Mouse (Mus musculus) MEL (cell line): ENCODE results near the gene Majin. TPM values are rescaled to one million over a fixed set of nuclear protein-coding genes. Genes with fewer than 3 reads are reported as not detected.

Source experiments
- DNase-seq: peaks from one replicate; pipeline ENCODE4 v3.0.0; 2011; ENCODE audit warnings: low read depth, low spot score
- H3K27ac ChIP-seq: 2 replicates; pipeline ENCODE4 v1.5.1; 2012; ENCODE audit warnings: low read depth, mild to moderate bottlenecking, control low read depth, low read length, moderate library complexity; ENCODE audit not compliant: control insufficient read depth
- H3K27me3 ChIP-seq, 2 experiments: fragments of 150-350 bp in 1 of 2; sonication (generic) in 1 of 2; 2 replicates each; pipeline ENCODE4 v1.6.1; 2012; ENCODE audit warnings: low read length in 2 of 2, mild to moderate bottlenecking in 2 of 2, improper control_type of control experiment in 1 of 2, moderate library complexity in 1 of 2; ENCODE audit not compliant: insufficient read depth in 2 of 2, control insufficient read depth in 1 of 2
- H3K36me3 ChIP-seq, 2 experiments: 2 replicates each; pipeline ENCODE4 v1.6.1; 2012 to 2014; ENCODE audit warnings: low read length in 2 of 2, improper control_type of control experiment in 1 of 2, inconsistent platforms in 1 of 2, mild to moderate bottlenecking in 1 of 2; ENCODE audit not compliant: insufficient read depth in 2 of 2, control insufficient read depth in 1 of 2
- H3K4me1 ChIP-seq, 2 experiments: fragments of 150-350 bp in 1 of 2; sonication (generic) in 1 of 2; 2 replicates each; pipeline ENCODE4 v1.6.1; 2012; ENCODE audit warnings: low read length in 2 of 2, improper control_type of control experiment in 1 of 2, mild to moderate bottlenecking in 1 of 2; ENCODE audit not compliant: insufficient read depth in 2 of 2, control insufficient read depth in 1 of 2
- H3K4me3 ChIP-seq, 2 experiments: fragments of 150-350 bp in 1 of 2; sonication (generic) in 1 of 2; 2 replicates each; pipeline ENCODE4 v1.5.1; 2012; ENCODE audit warnings: low read depth in 2 of 2, low read length in 2 of 2, mild to moderate bottlenecking in 2 of 2, moderate library complexity in 2 of 2, control low read depth in 1 of 2, improper control_type of control experiment in 1 of 2; ENCODE audit not compliant: control insufficient read depth in 1 of 2, insufficient read depth in 1 of 2
- H3K79me2 ChIP-seq: 2 replicates; pipeline ENCODE4 v1.6.1; 2012; ENCODE audit warnings: mild to moderate bottlenecking, low read length, moderate library complexity; ENCODE audit not compliant: control insufficient read depth, poor library complexity, insufficient read depth
- H3K9ac ChIP-seq: 2 replicates; pipeline ENCODE4 v1.6.1; 2012; ENCODE audit warnings: low read depth, mild to moderate bottlenecking, control low read depth, low read length, moderate library complexity; ENCODE audit not compliant: control insufficient read depth, poor library complexity, severe bottlenecking
- H3K9me3 ChIP-seq: fragments of 150-350 bp; sonication (generic); replicated peaks from 2 replicates; pipeline ENCODE4 v1.6.1; 2012; ENCODE audit warnings: mild to moderate bottlenecking, low read length, improper control_type of control experiment, moderate library complexity; ENCODE audit not compliant: insufficient read depth
- BHLHE40 ChIP-seq: IDR thresholded peaks from 2 replicates; pipeline ENCODE4 v1.6.1; 2012; ENCODE audit warnings: low read depth, mild to moderate bottlenecking, inconsistent platforms, low read length, improper control_type of control experiment, borderline replicate concordance
- CHD1 ChIP-seq: IDR thresholded peaks from 2 replicates; pipeline ENCODE4 v1.6.1; 2012; ENCODE audit warnings: low read depth, mild to moderate bottlenecking, inconsistent platforms, low read length, improper control_type of control experiment
- CTCF ChIP-seq, 3 experiments: IDR thresholded peaks in 2 of 3; conservative IDR thresholded peaks in 1 of 3; 2 replicates each; pipeline ENCODE4 v1.5.1; 2011 to 2012; ENCODE audit warnings: low read length in 3 of 3, low read depth in 2 of 3, mild to moderate bottlenecking in 2 of 3, improper control_type of control experiment in 1 of 3, inconsistent platforms in 1 of 3, mixed read lengths in 1 of 3, moderate library complexity in 1 of 3; ENCODE audit not compliant: control insufficient read depth in 1 of 3, insufficient read depth in 1 of 3, poor library complexity in 1 of 3, severe bottlenecking in 1 of 3
- E2F4 ChIP-seq: IDR thresholded peaks from 2 replicates; pipeline ENCODE4 v1.6.1; 2011; ENCODE audit warnings: low read depth, low read length, improper control_type of control experiment, borderline replicate concordance
- EP300 ChIP-seq, 2 experiments: IDR thresholded peaks; 2 replicates each; pipeline ENCODE4 v1.6.1; 2011; ENCODE audit warnings: improper control_type of control experiment in 2 of 2, low read length in 2 of 2, low read depth in 1 of 2, mild to moderate bottlenecking in 1 of 2
- ETS1 ChIP-seq: IDR thresholded peaks from 2 replicates; pipeline ENCODE4 v1.6.1; 2012; ENCODE audit warnings: low read depth, mild to moderate bottlenecking, inconsistent platforms, low read length, improper control_type of control experiment, moderate library complexity
- GATA1 ChIP-seq: IDR thresholded peaks from 2 replicates; pipeline ENCODE4 v1.6.1; 2011; ENCODE audit warnings: low read depth, low read length, improper control_type of control experiment
- JUND ChIP-seq: IDR thresholded peaks from 2 replicates; pipeline ENCODE4 v1.6.1; 2011; ENCODE audit warnings: low read depth, mild to moderate bottlenecking, improper control_type of control experiment, low read length
- MAFK ChIP-seq: IDR thresholded peaks from 2 replicates; pipeline ENCODE4 v1.6.1; 2011; ENCODE audit warnings: low read depth, mild to moderate bottlenecking, low read length, improper control_type of control experiment, borderline replicate concordance
- MAX ChIP-seq: IDR thresholded peaks from 2 replicates; pipeline ENCODE4 v1.6.1; 2011; ENCODE audit warnings: low read length, improper control_type of control experiment
- MAZ ChIP-seq: IDR thresholded peaks from 2 replicates; pipeline ENCODE4 v1.6.1; 2012; ENCODE audit warnings: low read depth, mild to moderate bottlenecking, inconsistent platforms, low read length, improper control_type of control experiment
- MEF2A ChIP-seq: IDR thresholded peaks from 2 replicates; pipeline ENCODE4 v1.6.1; 2014; ENCODE audit warnings: low read depth, mild to moderate bottlenecking, inconsistent platforms, low read length, improper control_type of control experiment; ENCODE audit not compliant: poor library complexity, insufficient replicate concordance, severe bottlenecking; ENCODE audit errors: extremely low read depth
- MXI1 ChIP-seq: IDR thresholded peaks from 2 replicates; pipeline ENCODE4 v1.6.1; 2011; ENCODE audit warnings: mild to moderate bottlenecking, low read depth, low read length, improper control_type of control experiment
- MYC ChIP-seq: IDR thresholded peaks from 2 replicates; pipeline ENCODE4 v1.6.1; 2011; ENCODE audit warnings: low read depth, mild to moderate bottlenecking, low read length, improper control_type of control experiment, moderate library complexity
- NRF1 ChIP-seq: IDR thresholded peaks from 2 replicates; pipeline ENCODE4 v1.6.1; 2014; ENCODE audit warnings: low read depth, mild to moderate bottlenecking, inconsistent platforms, low read length, improper control_type of control experiment, moderate library complexity; ENCODE audit not compliant: poor library complexity, insufficient read depth, severe bottlenecking
- POLR2AphosphoS2 ChIP-seq: IDR thresholded peaks from 2 replicates; pipeline ENCODE4 v1.6.1; 2011; ENCODE audit warnings: low read length, improper control_type of control experiment
- RAD21 ChIP-seq: IDR thresholded peaks from 2 replicates; pipeline ENCODE4 v1.6.1; 2011; ENCODE audit warnings: mild to moderate bottlenecking, low read depth, low read length, improper control_type of control experiment
- RCOR1 ChIP-seq: IDR thresholded peaks from 2 replicates; pipeline ENCODE4 v1.6.1; 2012; ENCODE audit warnings: low read depth, mild to moderate bottlenecking, inconsistent platforms, low read length, improper control_type of control experiment
- SIN3A ChIP-seq: IDR thresholded peaks from 2 replicates; pipeline ENCODE4 v1.6.1; 2012; ENCODE audit warnings: low read length, improper control_type of control experiment, inconsistent platforms
- SMC3 ChIP-seq: IDR thresholded peaks from 2 replicates; pipeline ENCODE4 v1.6.1; 2011; ENCODE audit warnings: low read depth, low read length, improper control_type of control experiment
- TAL1 ChIP-seq: IDR thresholded peaks from 2 replicates; pipeline ENCODE4 v1.6.1; 2012; ENCODE audit warnings: mild to moderate bottlenecking, inconsistent platforms, low read length, moderate library complexity, mixed read lengths
- TBP ChIP-seq: IDR thresholded peaks from 2 replicates; pipeline ENCODE4 v1.8.0; 2011; ENCODE audit warnings: low read depth, low read length, improper control_type of control experiment
- TCF12 ChIP-seq: IDR thresholded peaks from 2 replicates; pipeline ENCODE4 v1.6.1; 2014; ENCODE audit warnings: low read depth, mild to moderate bottlenecking, inconsistent platforms, low read length, improper control_type of control experiment, moderate library complexity
- UBTF ChIP-seq: IDR thresholded peaks from 2 replicates; pipeline ENCODE4 v1.6.1; 2012; ENCODE audit warnings: low read depth, mild to moderate bottlenecking, inconsistent platforms, low read length, improper control_type of control experiment, moderate library complexity, borderline replicate concordance; ENCODE audit not compliant: insufficient read depth
- USF1 ChIP-seq: IDR thresholded peaks from 2 replicates; pipeline ENCODE4 v1.6.1; 2014; ENCODE audit warnings: low read depth, mild to moderate bottlenecking, inconsistent platforms, low read length, improper control_type of control experiment, moderate library complexity
- USF2 ChIP-seq, 2 experiments: IDR thresholded peaks; 2 replicates each; pipeline ENCODE4 v1.6.1; 2011 to 2012; ENCODE audit warnings: improper control_type of control experiment in 2 of 2, low read length in 2 of 2, borderline replicate concordance in 1 of 2, inconsistent platforms in 1 of 2, low read depth in 1 of 2, mild to moderate bottlenecking in 1 of 2; ENCODE audit not compliant: insufficient read depth in 1 of 2
- ZC3H11A ChIP-seq: IDR thresholded peaks from 2 replicates; pipeline ENCODE4 v1.6.1; 2012; ENCODE audit warnings: low read depth, mild to moderate bottlenecking, inconsistent platforms, low read length, improper control_type of control experiment
- ZKSCAN1 ChIP-seq: IDR thresholded peaks from 2 replicates; pipeline ENCODE4 v1.6.1; 2012; ENCODE audit warnings: low read depth, mild to moderate bottlenecking, inconsistent platforms, low read length, improper control_type of control experiment, moderate library complexity
- ZMIZ1 ChIP-seq: IDR thresholded peaks from 2 replicates; pipeline ENCODE4 v1.6.1; 2012; ENCODE audit warnings: low read depth, mild to moderate bottlenecking, inconsistent platforms, low read length, improper control_type of control experiment, moderate library complexity
- ZNF384 ChIP-seq: IDR thresholded peaks from 2 replicates; pipeline ENCODE4 v1.6.1; 2012; ENCODE audit warnings: low read depth, mild to moderate bottlenecking, inconsistent platforms, low read length, improper control_type of control experiment
- polyA plus RNA-seq, 2 experiments: library from polyadenylated mRNA; stranded (reverse) in 1 of 2; unstranded in 1 of 2; fragments of >175 nt in 1 of 2; fragments of >200 nt in 1 of 2; gene quantifications; 2 replicates each; pipeline versions ENCODE4 v1.2.1 to v1.2.4; 2012; ENCODE audit warnings: low replicate concordance in 2 of 2, low read depth in 1 of 2; ENCODE audit not compliant: insufficient read length in 2 of 2, insufficient read depth in 1 of 2, missing spikeins in 1 of 2
- total RNA-seq: library from RNA; depleted of rRNA; stranded (reverse); fragments of 300-350 nt; gene quantifications from 2 replicates; pipeline ENCODE4 v1.2.3, GENCODE M21; 2012

The Majin gene
- total and polyA plus RNA-seq, 3 experiments: not detected

DNA sequence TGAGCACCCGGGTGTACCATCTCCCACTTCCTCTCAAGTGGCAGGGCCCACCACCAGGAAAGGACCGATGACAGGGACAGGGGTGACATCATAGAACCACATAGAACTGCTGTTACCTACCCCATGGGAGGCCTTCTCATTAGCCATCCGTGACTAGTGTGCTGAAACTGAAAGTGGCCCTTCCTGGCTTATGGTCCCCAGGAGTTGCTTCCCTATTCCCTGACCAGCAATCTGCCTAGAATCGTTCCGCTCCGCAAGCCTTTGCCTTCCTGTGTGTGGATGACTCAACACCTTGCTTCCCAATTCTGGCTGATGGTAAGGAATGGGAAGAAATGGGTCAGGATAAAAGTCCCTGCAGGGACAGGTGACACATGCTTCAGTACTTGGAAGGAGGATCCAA, 27.0 kb upstream of the Majin start:
- DNase-seq: no peak
- Histone ChIP-seq H3K27ac (no peak overlapping the region), H3K9me3 (no peaks in the 10 kb centered on the region), H3K4me3 (no peak overlapping the region), H3K79me2 (no peaks in the 10 kb centered on the region), H3K27me3 (no peaks in the 10 kb centered on the region; a peak in 1 of 4 replicates), H3K36me3 (peaks cover 0 to 6% of the 10 kb centered on the region in 2 experiments; a peak in 1 of 4 replicates), H3K4me1 (peaks cover 2 to 14% of the 10 kb centered on the region in 2 experiments; a peak in 3 of 4 replicates), H3K9ac (no peak overlapping the region)
- TF ChIP-seq MEF2A: no peak
- TF ChIP-seq MAZ: no peak
- no peak for TF ChIP-seq ZKSCAN1
- no peak for TF ChIP-seq ZMIZ1
- TF ChIP-seq SIN3A: no peak
- TF ChIP-seq MAX: no peak
- no peak for TF ChIP-seq MYC
- no peak for TF ChIP-seq ZC3H11A
- TF ChIP-seq MXI1: no peak
- no peak for TF ChIP-seq ZNF384
- TF ChIP-seq E2F4: no peak
- TF ChIP-seq RCOR1: no peak
- TF ChIP-seq RAD21: no peak
- TF ChIP-seq CHD1: no peak
- TF ChIP-seq GATA1: no peak
- TF ChIP-seq NRF1: no peak
- TF ChIP-seq ETS1: no peak

DNA sequence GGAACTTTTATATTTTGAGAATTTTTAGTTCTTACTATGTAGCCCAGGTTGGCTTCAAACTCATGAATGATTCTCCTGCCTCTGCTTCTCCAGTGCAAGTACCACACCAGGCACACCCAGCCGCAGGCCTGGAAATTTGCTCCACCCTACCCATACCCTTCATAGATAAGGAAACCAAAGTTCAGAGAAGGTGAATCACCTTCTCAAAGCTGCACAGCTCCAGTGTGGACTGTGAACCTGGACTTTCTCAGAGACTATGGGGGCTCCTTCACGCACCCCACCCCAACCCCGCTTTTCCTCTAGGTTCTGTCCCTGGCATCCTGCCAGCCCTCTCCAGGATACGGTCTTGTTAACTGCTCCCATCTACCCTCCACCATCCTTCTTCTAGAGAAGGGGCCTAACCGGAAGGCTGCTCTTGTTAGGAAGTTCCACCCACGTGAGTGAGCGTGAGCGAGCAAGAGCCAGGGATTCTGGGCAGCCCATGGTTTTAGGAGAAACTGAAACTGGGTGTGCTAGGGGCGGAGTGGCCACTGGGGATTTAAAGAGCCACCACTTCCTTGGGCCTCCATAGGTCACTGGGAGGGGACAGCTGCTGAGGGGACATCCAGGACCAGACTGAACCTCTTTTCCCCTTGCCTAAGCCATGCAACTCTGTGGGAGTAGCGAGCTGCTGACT, 20.2 kb upstream of the Majin start:
- Histone ChIP-seq H3K27me3 (no peaks in the 10 kb centered on the region), H3K79me2 (no peaks in the 10 kb centered on the region), H3K9ac (peak overlapping the region; percentile 21; the same call in 1 of the 2 replicates), H3K4me1 (peaks cover 0 to 12% of the 10 kb centered on the region in 2 experiments; a peak in 3 of 4 replicates), H3K27ac (no peak overlapping the region), H3K4me3 (peak overlapping the region; percentile 15 to 54), H3K9me3 (no peaks in the 10 kb centered on the region), H3K36me3 (peaks cover 0 to 6% of the 10 kb centered on the region in 2 experiments; a peak in 2 of 4 replicates)
- peak; percentile 51 for DNase-seq
- no peak for TF ChIP-seq MYC
- 0 out of 4 replicates have a peak, but pooled peaks of 1 of the 2 experiments have one; percentile 7 for TF ChIP-seq EP300 (IDR thresholded peaks at IDR 0.05; ENCODE audit: low read depth in 1 of 2, low read length in 2 of 2)
- TF ChIP-seq USF2 (IDR thresholded peaks at IDR 0.05; ENCODE audit: borderline replicate concordance in 1 of 2, insufficient read depth in 1 of 2, low read depth in 1 of 2, low read length in 2 of 2): no peak
- TF ChIP-seq GATA1: peak; percentile 34; the same call in 1 of the 2 replicates
- TF ChIP-seq USF1: no peak
- TF ChIP-seq CTCF (IDR thresholded peaks at IDR 0.05 in 2 of 3, conservative IDR thresholded peaks at IDR 0.05 in 1 of 3; ENCODE audit: control insufficient read depth in 1 of 3, insufficient read depth in 1 of 3, low read depth in 2 of 3, low read length in 3 of 3, poor library complexity in 1 of 3, severe bottlenecking in 1 of 3): no peak
- TF ChIP-seq TBP: no peak
- no peak for TF ChIP-seq UBTF
- TF ChIP-seq BHLHE40: no peak
- no peak for TF ChIP-seq JUND
- no peak for TF ChIP-seq TCF12
- TF ChIP-seq POLR2AphosphoS2: no peak
- no peak for TF ChIP-seq TAL1
- no peak for TF ChIP-seq NRF1
- TF ChIP-seq MAX: 0 out of 2 replicates have a peak, but pooled peaks have one; percentile 22
- TF ChIP-seq MAFK: no peak
- no peak for TF ChIP-seq ETS1
- no peak for TF ChIP-seq CHD1
- TF ChIP-seq SMC3: no peak
